Mouse (Mus musculus) ES-CJ7 (cell line): Measurements from ENCODE around the gene Zfyve26.
"Not testable (repeated sequence)": the region's sequence is repeated elsewhere in the genome, so short reads cannot be mapped to it uniquely, and the experiment has no call there.

Experiments used
- DNase-seq: peaks from one replicate; pipeline ENCODE4 v3.0.0; 2011; ENCODE audit warnings: low read depth, low spot score

The Zfyve26 gene

DNA sequence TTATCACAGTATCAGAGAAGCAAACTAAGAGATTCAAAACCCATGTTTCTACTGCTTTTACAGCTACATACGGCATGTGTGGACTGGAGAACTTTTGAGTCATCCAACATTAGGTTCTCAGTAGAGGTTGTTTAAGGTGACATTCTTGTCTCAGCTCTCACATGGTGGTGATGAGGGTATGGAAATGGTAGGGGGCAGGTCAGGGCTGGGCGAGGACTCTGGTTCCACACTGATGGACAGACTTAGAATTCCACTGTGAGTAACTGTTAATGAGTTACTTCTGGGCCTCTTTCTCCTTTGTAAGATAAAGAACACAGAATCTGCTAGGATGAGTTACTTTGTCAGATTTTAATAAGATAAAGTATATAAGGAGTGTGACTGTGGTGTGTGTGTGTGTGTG lies 36.0 kb downstream of the Zfyve26 start:
- DNase-seq = no peak

DNA sequence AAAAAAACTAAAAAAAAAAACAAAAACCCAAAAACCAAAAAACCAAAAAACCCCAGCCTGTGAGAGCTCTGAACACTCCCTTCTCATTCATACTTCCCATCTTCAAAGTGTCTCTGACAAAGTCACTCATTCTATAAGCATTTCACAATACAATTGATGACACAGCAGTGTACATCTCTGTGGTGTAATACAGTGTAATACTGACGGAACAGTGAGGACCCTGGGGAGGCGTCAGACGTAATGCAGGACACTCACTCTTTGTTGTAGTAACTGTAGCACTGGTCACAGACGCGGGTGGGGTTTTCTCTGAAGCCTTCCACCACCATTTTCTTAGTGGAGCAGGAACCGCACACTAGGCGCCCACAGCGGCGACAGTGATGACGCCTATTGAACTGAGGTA lies 41.1 kb downstream of the Zfyve26 start:
- no peak for DNase-seq

DNA sequence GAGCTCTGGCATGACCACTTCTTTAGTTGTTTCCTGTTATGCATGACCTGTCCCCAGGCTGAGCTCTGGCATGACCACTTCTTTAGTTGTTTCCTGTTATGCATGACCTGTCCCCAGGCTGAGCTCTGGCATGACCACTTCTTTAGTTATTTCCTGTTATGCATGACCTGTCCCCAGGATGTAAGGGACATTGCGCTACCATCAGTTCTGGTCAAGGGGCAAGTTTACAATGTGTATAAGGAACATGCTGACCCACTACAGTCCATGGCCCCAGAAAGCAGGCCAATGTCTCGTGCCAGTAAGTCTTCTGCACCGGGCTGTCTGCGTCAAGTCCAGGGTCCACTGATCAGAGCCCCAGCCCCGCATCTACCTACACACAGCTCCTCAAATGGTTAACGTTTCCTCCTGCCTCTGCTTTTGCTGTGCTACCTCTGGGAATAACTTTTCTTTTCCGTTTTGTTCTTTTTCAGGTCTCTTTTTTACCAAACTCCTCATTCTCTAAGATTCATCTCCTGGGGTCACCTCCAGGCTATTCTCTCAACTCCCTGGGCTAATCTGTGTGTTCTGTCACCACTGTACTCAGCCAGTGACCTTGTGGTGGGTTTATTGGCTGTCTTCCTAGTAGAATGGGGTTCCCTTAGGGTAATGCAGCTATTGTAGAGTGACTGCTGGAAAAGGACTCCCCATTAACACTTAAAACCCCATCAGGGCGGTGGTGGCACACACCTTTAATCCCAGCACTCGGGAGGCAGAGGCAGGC lies 42.6 kb downstream of the Zfyve26 start:
- no peak for DNase-seq

DNA sequence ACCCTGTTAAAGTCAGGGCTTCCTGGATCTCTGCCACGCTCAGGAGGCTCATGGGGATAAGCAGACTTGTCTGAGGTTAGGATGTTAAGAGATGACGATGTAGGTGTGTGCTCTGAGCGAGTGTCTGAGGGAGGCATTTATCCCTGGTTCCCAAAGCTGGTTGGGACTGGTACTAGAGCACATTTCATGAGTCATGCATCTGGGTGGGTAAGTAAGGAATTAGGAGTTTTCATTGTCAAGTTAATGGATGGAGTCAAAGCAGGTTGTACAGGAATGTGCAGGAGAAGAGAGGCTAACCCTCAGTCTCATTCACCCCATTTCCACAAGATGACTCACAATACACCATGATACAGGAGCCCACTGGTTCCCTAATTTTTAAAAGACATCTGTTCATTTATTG lies 48.0 kb downstream of the Zfyve26 start:
- peak; percentile 46 for DNase-seq

DNA sequence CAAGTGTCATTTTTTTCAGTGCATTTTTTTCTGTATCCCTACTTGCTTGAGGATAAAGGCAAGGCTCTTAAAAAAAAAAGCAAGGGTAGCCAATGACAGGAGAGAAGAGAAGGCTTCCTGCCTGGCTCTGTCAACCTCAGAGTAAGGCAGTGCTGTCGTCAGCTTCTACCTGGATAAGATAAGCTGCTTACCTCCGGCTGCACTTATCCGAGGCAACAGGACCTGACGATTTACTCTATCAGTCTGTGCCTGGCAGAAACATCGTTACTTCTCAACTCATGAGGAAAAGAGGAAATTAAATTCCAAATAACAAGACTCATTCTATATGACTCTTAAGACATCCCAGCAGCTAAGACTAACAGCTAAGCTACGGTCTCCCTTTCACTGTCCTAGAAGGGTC lies 53.2 kb downstream of the Zfyve26 start:
- DNase-seq = no peak

DNA sequence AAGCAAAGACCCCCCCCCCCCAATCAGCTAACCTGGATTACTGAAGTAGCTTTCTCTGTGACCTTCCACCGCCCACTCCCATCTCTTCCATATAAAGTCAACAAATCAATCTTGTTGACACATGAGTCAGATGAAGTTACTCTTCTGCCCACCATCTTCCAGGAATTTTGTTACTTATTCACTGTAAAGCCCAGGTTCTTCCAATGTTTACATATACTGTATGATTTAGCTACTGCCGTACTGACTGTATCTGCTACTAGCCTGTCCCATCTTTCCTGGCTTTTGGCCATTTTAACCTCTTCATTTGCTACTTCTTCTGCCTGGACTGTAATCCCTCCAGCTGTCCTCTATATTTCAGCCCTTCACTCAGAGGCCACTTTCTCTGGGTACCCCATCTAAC lies 54.1 kb downstream of the Zfyve26 start:
- no peak for DNase-seq

DNA sequence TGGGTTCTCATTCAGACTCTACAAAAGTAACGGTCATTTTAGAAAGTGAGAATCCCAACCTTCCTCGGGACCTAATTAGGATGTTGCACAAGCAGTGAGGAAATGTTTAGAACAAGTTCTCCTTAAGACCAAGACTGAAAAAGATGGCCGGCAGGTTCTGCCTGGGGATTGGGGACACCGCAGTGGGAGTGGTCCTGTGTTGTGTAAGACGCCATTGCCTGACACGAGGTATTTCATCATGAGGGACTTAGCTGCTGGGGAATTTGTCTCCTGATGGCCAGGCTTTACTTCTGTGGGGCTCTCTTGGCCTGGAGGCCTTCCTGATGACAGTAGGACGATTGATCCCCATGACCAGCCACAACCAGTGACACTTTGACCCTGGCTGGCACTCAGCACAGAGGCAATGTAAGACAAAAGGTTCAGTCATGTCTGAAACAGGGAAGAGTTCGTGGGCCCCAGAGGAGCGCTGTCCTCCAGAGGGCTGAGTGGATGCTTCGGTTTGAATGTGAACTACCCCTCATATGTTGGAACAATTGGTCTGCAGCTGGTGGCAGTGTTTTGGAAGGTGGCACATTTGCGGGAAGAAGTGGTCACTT lies 60.5 kb downstream of the Zfyve26 start:
- DNase-seq = no peak

DNA sequence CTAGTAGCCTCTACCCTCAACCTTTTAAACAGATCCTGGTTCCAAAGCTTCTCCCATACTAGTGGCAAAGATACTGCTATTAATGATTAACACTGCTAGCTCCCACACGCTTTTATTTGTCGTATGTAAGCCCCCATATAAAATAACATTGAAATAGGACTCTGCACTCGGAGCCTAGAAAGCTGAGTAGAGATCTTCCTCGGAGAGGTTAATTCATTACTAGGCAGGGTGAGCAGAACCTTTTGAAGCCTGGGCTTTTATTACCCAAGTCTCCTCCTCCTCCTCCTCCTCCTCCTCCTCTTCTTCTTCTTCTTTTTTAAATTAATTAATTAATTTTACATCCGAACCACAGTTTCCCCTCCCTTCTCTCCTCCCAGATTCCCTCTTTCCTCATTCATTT lies 78.6 kb downstream of the Zfyve26 start:
- DNase-seq = no peak

DNA sequence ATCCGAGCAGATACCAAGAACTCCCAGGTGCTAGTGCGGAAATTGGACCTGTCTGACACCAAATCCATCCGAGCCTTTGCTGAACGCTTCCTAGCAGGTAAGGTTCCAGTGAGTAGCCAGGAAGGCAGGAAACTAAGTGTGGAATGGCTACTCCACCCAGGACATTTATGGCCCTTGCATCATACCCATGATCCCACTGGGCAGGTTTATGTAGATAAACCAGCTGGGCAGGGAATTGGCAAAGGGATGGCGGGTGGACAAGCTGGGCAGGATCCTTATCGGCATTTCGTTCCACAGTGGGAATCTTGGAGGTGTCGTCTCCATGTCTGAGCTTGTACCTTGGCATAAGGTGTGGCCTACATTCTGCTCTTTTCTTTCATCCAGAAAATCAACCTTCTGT lies 84.7 kb downstream of the Zfyve26 start:
- DNase-seq = no peak

DNA sequence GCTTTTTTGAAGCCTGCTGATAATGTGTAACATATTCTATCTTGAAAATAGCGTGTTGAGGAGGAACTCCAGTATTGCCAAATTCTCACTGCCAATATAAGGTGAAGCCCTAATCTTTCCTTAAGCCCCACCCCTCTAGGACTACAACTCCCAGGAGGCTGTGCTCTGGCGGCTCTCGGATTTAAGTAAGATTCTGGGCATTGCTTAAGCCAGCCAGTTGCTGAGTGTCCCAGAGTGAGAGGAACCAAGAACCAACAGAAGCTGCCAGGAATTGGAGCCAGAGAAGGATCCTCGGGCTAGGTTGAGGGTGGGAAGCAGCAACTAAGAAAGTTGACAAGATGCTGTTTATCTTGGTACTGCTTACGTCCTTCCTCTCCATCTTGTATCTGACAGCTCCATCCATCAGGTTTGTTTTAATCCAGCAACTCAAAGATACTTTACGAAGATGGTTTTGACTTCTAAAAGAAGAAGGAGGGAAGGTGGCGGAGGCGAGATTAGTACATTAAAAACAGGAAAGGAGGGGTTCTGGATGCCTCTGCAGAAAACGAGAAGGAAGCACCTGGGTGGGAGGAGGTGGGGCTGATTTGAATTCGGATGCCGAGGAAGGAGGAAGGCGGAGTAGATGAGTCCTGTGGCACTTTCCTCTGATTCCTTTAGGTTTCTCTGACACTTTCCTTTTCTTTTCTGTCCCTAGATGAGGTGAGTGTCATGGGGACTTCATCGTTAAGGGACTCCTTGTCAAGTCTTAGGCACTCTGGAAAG lies 87.2 kb downstream of the Zfyve26 start, which contains the start of gene Rdh12:
Gene Rdh12 (plus strand): TSS at position 212 of the 762 bp plus-strand sequence.
- peak; percentile 33 for DNase-seq

DNA sequence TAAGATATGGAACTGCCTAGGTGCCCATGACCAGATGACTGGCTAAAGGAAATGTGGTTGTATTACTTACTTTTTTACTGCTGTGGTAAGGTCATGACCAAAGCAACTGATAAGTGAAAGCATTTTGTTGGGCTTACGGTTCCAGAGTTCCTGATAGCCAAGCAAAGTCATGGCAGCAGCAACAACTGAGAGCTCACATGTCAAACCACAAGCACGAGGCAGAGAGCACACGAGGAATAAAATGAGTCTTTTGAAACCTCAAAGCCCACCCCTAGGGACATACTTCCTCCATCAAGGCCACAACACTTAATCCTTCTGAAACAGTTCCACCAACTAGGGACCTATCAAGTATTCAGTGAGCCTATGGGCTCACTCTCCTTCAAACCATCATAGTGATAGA lies 94.2 kb downstream of the Zfyve26 start:
- no peak for DNase-seq

DNA sequence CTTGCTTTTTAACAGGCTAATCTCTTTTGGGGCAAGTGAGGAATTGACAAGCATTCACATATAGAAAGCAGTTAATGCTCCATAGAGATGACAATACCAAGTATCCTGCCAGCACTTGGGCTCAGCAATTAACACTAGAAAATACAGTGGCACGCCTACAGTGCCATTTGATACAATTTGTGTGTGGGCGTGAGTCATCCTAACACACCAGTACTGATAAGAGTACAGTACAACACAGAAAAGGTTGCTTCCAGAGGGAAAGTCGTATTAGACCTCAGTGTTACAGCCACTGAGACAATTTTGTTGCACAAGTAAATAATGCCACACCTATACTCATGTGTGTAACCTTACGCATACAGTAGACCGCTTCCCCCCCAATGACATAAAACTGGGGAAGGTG lies 99.0 kb downstream of the Zfyve26 start:
- DNase-seq = no peak

DNA sequence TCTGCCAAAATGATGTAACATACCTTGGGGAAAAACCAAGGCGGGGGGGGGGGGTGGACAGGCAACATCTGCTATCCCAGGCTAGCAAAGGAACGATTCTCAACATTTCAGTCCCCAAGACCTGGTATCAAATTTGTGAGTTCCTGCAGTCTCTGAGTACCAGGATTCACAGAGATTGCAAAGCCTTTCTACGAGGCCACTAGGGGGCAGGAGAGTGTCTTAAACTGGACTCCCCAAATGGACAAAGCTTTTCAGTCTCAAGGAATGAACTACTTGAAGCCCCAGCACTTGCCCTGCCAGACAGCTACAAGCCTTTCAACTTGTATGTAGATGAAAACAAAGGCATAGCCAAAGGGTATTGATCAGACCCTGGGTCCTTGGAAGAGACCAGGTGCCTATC lies 102.7 kb downstream of the Zfyve26 start:
- DNase-seq = peak; percentile 85

DNA sequence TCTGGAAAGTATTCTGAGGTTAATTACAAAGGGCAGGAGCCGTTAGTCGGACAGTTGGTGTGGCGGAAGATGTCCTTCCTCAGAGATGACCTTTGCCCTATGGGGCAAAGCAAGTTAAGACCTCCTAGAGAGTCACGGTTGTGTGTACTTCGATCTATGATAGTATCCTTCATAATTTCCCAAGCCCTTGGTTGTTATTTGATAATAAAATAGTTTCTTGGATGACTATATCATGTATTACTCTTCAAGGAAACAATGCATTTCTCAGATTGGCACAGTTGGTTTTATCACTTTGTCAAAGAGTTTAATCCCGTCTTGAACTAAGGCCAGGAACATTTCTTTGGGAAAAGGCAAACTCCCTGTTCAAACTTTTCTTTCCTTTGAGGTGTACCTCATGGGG lies 103.9 kb downstream of the Zfyve26 start, which contains the start of gene Rdh11:
Gene Rdh11 (minus strand): TSS at position 101 of the 400 bp plus-strand sequence.
- no peak for DNase-seq

DNA sequence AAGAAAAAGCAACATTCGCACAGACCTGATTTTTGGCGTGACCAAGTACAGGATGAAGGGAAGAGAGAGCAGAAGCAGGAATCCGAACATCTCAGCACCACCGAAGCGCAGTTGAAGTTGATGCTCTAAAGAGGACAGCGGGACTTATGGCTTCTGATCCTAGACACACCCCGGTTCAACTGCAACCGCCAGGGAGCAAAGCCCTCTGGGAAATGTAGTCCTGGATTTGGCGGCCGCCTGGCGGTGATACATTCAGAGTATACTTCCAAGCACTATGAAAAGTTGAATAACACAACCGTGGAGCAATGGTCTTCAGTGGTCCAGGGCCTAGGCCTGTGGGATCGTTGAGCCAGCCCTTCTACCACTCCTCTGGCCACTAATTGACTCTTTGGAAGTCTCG lies 104.4 kb downstream of the Zfyve26 start:
- DNase-seq = peak; percentile 77

DNA sequence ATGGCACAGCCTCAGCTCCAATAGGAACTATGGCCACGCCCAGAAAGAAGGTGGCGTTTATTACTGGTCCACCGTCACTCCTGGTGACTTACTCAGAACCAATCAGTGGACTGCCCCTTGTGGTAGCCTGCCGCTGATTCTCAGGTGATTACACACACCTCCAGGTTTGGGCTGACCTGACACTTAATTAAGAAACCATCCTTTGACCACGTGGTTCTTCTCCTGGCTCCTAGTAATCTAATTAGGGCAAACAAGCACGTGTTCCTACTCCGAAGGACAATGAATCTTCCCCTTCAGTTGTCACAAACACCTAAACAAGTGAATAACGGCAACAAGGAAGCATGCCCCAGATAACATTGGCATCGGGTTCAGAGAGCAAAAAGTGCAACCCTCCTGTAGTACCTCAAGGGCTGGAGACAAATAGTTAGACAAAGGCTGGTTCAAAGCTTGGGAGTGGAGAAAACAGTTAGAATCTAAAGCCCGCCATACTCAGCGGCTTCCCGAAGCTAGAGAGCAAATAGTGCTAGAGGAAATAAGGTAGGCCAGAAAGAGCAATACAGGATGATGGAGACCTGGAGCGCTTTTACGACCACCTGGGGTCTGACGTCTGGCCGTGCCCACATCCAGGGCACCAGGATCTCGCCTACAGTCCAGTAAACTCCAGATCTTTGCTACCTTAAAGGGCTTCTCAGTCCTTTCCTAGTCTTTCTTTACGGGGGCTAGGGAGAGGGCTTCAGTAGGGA lies 105.0 kb downstream of the Zfyve26 start:
- DNase-seq = peak; percentile 84

DNA sequence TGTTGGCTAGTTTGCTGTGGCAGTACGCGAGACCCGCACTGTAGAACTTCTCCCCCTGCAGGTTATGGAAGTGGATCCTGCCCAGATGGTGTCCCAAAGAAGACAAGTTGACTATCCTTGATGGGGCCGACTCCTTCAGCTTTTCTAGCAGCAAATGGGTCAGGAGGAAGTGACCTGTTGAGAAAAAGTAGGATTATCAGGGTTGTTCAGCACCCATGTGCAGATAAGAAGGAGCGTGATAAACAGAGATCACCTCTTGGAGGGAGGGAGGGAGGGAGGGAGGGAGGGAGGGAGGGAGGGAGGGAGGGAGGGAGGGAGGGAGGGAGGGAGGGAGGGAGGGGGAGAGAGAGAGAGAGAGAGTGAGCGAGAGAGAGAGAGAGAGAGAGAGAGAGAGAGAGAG lies 110.9 kb downstream of the Zfyve26 start:
- DNase-seq = not testable (repeated sequence)
